Mouse (Mus musculus) lung, postnatal 10 days (tissue): ENCODE measurements around the gene Gm28539.
"Not testable (repeated sequence)": the region's sequence is repeated elsewhere in the genome, so short reads cannot be mapped to it uniquely, and the experiment has no call there.

Source experiments
- DNase-seq: peaks from one replicate; pipeline ENCODE4 v3.0.0; 2021

The Gm28539 gene

GRCm38 (mm10) chr16:18836468-18837208 lies at the start of gene Gm28539, which contains the start of gene 2510002D24Rik:
Gene Gm28539 (plus strand): TSS chr16:18836584.
Gene 2510002D24Rik (plus strand): TSS chr16:18836578.
- DNase-seq, result peak; percentile 97

GRCm38 (mm10) chr16:18786652-18787051 lies 49.7 kb upstream of the Gm28539 start:
- no peak for DNase-seq

GRCm38 (mm10) chr16:18788627-18789406 lies 47.6 kb upstream of the Gm28539 start:
- DNase-seq, result no peak

- DNase-seq, result no peak
Observed at GRCm38 (mm10) chr16:18795223-18795899, 41.0 kb upstream of the Gm28539 start.

GRCm38 (mm10) chr16:18796645-18797044 lies 39.7 kb upstream of the Gm28539 start:
- DNase-seq, result no peak

- no peak for DNase-seq
Observed at GRCm38 (mm10) chr16:18798151-18798550, 38.2 kb upstream of the Gm28539 start.

- DNase-seq, result peak; percentile 78
Observed at GRCm38 (mm10) chr16:18798841-18799240, 37.5 kb upstream of the Gm28539 start.

- DNase-seq, result no peak
Observed at GRCm38 (mm10) chr16:18805746-18806145, 30.6 kb upstream of the Gm28539 start.

GRCm38 (mm10) chr16:18809001-18809400 lies 27.4 kb upstream of the Gm28539 start:
- no peak for DNase-seq

- no peak for DNase-seq
Observed at GRCm38 (mm10) chr16:18811032-18811431, 25.4 kb upstream of the Gm28539 start.

- peak; percentile 94 for DNase-seq
Observed at GRCm38 (mm10) chr16:18811468-18812384, 24.7 kb upstream of the Gm28539 start, which contains the start of the genes Ufd1 and Cdc45. Gene Ufd1 (plus strand): TSS chr16:18811779. Gene Cdc45 (minus strand): TSS chr16:18811987.

GRCm38 (mm10) chr16:18812385-18812910 lies 23.9 kb upstream of the Gm28539 start:
- no peak for DNase-seq

- DNase-seq, result no peak
Observed at GRCm38 (mm10) chr16:18822356-18822755, 14.0 kb upstream of the Gm28539 start.

- no peak for DNase-seq
Observed at GRCm38 (mm10) chr16:18822925-18823324, 13.5 kb upstream of the Gm28539 start.

GRCm38 (mm10) chr16:18828630-18829029 lies 7.8 kb upstream of the Gm28539 start:
- no peak for DNase-seq

GRCm38 (mm10) chr16:18829102-18829501 lies 7.3 kb upstream of the Gm28539 start:
- no peak for DNase-seq

GRCm38 (mm10) chr16:18833486-18833885 lies 2.9 kb upstream of the Gm28539 start:
- no peak for DNase-seq

GRCm38 (mm10) chr16:18836073-18836467 lies 314 bp upstream of the Gm28539 start:
- DNase-seq, result peak; percentile 9

GRCm38 (mm10) chr16:18838346-18838745 lies 2.0 kb downstream of the Gm28539 start:
- no peak for DNase-seq

- no peak for DNase-seq
Observed at GRCm38 (mm10) chr16:18846301-18846820, 10.0 kb downstream of the Gm28539 start.

GRCm38 (mm10) chr16:18849521-18850190 lies 13.3 kb downstream of the Gm28539 start:
- DNase-seq, result not testable (repeated sequence)
